Mouse (Mus musculus): ENCODE results near the gene Gm20388.

Gm20388 gene

DNA sequence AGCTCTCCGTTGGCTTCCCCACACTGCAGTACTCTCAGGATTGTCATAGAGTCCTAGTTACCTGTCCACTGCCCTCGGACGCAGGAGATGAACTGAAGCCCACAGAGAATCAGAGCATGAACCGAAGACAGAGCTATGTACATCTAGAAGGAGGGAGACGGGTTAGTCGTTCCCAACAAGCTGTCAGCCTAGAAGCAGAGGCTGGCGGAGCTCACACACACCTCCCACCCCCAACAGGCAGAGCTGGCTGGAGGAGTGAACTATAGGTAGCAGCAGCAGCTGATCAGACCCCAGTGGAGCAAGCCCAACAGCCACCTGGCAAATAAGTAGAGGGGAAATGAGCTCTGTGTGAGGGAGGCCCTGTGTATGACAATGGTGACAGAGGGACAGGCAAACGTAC is 174.1 kb downstream of the Gm20388 start:
- DNase-seq (ENCODE audit: low read depth, low spot score): no peak

DNA sequence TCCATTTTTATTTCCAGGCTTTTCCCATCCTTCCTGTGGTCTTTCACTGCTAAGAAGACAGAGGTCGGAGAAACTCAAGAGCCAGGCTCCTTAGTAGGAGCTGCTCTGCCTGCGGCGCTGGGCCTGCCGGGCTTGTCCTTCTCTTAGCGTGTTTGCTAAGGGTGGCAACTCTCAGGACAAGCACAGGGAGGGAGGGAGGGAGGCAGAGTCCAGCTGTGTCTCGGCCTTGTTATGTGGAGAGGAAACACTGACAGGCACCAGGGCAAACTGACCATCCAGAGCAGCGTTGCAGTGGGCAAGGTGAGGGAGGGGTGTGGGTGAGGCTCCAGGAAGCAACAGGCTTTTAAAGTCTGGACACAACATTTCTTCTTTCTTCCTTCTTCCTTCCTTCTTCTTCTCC is 178.9 kb downstream of the Gm20388 start:
- no peak for DNase-seq (ENCODE audit: low read depth, low spot score)

DNA sequence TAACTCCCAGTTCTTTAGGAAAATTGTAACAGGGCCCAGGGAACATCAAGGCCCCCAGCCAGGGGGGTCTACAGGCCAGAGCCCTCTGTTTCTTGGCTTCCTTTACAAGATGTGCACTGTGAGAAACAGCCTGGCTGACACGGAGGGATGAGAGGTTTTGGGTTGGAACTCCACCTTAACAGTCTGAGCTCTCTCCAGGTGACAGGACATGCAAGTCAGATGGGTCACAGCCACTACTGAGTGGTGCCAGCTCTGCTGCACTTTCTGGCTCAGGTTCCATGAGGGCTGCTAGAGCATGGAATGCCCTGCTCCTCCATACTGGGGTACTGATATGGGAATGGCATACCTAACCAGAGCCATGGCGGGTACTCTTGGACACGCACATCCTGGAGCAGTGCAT is 180.4 kb downstream of the Gm20388 start:
- no peak for DNase-seq (ENCODE audit: low read depth, low spot score)

DNA sequence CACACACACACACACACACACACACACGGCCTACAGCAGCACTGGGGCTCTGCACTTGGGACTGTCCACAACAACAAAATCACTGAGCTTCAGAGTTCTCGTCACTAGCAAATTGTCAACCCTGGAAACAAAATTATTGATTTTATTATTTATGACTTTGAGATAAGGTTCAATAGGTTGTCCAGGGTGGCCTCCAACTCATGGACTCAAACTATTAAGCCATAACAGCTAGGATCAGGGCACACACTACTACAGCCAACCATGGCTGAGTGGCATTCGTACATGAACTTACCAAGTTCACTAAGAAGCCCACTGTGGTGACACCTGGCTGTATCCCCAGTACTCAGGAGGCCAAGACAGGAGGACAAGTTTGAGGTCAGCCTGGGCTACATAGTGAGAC is 182.5 kb downstream of the Gm20388 start:
- DNase-seq (ENCODE audit: low read depth, low spot score): no peak

DNA sequence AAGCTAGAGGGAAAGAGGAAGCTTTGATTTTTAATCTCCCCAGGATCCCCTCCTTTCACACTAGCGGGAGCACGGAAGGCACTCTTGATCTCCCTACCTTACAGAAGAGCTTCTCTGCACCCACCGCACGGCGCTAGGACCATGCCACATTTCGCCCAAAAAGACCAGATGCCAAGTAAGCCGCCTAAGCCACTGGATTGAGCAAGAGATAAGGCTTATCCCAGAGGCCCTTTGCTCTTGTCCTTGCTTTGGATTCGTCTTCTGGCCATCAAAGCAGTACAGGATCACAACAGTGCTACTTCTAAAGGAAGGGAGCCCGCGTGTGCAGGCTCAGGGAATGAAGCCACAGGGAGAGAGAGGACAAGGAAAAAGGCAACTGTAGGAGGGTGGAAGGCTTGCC is 184.2 kb downstream of the Gm20388 start:
- no peak for DNase-seq (ENCODE audit: low read depth, low spot score)

DNA sequence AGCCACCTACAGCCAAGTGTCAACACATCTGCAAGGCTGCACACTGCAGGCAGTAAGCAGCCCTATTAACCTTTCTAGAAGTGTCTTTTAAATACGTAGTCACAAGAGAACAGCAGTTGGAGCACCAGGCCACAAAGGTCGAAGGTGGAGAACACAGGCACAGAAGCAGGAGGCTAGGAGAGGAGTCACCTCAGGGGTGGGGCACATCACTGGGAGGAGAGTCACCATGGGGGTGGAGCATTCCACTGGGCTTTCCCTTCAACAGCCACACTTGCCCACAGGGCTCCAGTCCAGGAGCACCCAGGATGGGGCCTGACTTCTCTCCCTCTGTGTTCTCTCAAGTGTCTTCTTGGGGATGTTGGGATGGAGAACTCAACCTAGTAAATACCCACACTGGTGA is 185.8 kb downstream of the Gm20388 start:
- DNase-seq (ENCODE audit: low read depth, low spot score): no peak

DNA sequence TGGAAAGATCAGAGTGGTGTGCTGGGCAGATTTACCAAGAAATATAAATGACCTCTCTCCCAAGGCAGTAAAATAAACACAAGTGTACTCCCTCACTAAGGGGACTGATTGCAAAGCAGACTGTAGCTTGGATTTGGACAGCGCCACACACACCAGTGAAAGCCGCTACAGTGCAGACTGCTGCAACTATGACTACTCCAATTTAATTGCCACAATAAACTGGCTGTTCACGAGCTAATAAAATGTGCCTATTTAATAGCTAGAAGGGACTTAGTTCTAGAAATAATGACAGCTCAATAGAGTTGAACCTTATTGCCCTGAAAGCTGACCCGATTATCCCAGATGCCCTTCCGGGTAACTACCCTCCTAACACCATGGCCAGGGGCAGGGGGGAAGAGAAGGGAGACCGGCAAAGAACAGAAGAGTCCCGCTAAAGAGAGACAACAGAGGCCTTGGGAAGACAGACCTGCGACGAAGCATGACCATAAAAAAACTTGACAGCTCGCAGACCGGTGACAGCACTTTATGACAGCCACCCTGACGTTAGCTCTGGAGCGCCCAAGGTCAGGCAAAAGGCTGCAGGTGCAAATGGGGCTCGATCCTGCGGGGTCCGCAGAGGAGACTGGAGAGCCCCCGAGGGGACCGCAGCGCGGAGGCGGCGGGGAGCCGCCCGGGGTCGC is 189.9 kb downstream of the Gm20388 start:
- peak; percentile 13 for DNase-seq (ENCODE audit: low read depth, low spot score)

DNA sequence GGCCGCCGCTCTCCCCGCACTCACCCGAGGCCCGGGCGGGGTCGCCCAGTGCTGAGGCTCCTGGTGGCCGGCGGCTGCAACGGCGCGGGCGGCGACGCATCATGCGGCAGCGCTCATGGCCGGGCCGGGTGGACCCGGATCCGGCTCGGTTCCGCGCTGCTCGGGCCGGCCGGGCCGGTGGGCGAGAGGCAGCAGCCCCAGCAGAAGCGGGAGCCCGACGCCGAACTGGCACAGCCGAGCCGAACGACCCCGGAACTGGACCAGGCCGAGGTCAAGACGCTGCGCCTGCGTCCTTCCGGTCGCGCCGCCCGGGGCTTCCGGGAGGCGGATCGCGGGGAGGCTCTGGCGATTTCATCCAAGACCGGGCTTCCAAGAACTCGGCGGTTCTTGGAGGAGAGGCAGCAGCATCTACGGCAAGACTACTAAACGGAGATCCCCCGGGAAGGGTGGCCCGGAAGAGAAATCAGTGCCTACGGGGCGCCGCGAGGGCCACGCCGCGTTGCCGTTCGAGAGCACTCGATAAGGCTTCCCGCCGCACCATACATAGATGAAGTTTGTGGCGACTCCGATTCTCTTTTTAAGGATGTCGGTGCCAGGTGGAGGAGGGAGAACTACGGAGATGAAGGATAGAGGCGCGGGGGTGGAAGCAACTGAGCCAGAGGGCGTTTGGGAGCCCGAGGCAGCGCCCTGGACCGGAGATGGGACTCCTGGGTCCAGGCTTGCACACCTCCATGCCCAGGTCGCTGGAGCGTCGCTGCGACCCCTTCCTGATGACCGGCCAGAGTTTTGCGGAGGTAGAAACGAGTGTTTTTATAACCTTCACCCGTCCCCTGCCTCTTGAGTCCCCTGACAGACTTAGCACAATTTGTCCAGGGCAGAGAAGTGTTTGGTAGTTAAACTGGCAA is 190.7 kb downstream of the Gm20388 start, which contains the start of gene Zdhhc7:
TSS of gene Zdhhc7 (minus strand) at position 415 of the 905 bp plus-strand sequence.
- peak; percentile 50 for DNase-seq (ENCODE audit: low read depth, low spot score)

DNA sequence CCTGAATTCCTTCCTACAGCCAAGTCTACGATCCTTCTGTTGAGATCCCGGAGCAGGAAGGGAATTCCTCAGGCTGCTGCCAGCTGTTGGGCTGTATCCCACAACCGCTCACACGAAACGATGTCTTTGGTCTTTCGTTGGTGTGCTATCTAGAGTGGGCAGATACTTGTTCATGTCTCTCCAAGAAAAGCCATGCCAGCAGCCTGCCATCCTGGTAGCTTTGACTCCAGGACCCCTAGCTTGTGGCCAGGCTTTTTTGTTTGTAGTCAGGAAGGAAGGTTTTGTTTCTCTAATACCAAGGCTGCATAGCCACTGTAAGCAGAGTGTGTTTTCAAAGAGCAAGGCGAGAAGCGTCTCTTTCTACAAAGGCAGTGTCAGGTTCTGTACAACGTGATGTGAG is 193.3 kb downstream of the Gm20388 start:
- DNase-seq (ENCODE audit: low read depth, low spot score): no peak

DNA sequence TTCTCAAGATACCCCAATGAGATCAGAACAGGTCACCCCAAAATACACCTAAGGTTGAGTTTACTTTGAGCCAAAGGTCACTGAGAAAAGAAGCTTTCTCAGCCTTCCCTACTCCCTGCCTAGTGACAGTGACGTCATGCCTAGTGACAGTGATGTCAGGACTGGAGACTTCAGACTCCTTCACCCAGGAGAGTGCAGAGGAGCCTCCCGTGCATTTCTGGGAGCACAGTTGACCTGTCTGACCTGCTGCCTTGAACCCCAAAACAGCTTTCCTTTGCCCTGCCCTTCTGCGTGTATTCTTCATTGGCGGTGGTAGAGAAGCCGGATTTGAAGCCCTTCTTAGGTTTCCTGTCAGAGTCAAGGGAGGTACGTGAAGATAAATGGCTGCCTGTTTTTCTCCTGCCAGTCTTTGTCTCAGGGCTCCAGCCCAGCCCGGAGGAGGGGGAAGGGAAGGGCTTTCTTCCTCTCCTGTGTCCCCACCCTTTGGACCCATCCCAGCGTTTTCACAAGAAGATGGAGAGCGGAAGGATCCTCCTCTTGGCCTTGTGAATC is 194.2 kb downstream of the Gm20388 start:
- no peak for DNase-seq (ENCODE audit: low read depth, low spot score)

DNA sequence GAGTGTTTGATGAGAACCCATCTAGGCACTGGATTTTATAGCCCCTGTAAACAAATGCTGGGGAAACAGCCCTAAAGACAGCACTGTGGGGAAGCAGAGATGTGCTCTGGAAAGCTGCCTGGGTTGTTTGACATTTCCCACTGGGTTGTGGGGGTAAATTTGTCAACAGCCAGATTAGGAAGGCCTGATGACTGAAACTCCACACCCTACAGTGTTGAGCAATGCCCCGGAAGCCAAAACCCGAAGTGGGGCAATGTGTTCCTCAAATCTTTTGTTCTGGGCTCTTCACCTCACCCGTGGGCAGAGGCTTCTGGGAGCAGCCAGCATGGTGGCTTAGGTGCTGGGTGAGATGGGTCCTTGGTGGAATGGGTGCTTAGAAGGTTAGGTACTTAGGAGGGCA is 198.5 kb downstream of the Gm20388 start:
- no peak for DNase-seq (ENCODE audit: low read depth, low spot score)

DNA sequence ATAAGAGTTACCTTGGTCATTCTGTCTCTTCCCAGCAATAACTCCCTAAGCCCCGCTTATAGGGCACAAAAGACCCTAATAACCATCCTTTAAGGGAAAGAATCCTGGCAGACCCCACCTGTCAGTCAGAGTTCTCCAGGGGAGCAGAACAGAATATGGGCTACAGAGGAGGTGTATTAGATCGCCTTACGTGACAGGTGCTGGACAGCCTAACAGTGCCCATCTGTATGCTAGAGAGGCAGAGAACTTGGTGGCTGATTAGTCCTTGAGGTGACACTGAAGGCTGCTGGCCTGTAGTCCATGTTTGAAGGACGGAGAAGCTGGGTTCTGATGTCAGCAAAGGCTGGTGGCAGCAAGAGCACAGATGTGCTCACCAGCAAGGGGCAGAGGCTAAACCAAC is 200.3 kb downstream of the Gm20388 start:
- no peak for DNase-seq (ENCODE audit: low read depth, low spot score)

DNA sequence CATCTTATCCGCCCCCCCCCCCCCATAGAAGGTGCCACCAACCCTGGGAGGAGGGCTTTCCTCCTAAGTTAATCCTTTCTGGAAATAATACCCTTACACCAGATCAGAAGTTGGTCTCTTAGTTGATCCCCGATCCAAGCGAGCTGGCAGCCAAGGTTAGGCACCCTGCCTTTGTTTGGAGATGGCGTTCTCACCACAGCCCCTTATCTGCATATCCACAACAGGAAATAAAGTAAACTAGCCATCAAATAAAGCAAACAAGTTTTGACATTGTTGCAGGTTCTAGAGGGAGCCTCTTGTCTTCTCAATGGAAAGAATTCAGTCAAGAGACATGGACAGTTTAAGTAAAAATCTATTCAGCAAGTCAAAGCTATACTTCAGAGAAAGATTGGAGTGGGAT is 200.7 kb downstream of the Gm20388 start:
- DNase-seq (ENCODE audit: low read depth, low spot score): no peak

DNA sequence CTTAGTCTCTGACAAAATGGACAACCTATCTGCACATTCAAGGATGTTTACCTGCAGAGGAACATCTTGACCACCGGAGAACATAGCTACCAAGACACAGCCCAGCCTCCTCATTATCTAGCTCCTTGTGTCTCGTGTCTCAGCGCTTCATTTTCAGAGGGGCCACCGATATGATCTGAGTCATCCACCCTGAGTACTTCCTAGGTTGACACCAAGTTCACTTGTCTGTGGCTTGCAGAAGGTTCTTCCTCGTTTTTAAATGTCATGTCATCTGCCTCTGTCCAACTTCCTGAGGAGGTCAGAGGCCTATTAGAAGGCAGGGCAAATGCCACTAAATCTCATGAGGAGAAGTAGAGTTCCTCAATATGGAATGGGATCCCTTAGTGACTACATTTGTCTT is 201.9 kb downstream of the Gm20388 start:
- no peak for DNase-seq (ENCODE audit: low read depth, low spot score)

DNA sequence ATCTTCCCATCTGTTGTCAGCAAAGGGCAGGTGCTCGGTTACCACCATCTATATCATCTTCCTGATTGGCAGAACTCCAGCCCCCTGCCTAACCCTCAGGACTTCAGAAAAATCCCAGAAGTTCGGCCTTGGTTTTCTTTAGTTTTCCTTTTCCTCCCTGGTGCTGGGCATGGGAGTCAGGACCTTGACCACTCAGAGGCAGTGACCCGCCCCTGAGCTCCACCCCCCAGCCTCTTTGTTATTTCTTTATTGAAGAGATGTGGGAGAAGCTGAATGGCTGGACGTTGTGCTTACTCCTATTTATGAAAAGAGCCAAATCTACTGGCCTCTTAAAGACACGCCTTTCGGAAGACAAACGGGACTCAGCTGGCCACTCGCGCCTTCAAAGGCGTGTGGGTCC is 202.7 kb downstream of the Gm20388 start:
- no peak for DNase-seq (ENCODE audit: low read depth, low spot score)

DNA sequence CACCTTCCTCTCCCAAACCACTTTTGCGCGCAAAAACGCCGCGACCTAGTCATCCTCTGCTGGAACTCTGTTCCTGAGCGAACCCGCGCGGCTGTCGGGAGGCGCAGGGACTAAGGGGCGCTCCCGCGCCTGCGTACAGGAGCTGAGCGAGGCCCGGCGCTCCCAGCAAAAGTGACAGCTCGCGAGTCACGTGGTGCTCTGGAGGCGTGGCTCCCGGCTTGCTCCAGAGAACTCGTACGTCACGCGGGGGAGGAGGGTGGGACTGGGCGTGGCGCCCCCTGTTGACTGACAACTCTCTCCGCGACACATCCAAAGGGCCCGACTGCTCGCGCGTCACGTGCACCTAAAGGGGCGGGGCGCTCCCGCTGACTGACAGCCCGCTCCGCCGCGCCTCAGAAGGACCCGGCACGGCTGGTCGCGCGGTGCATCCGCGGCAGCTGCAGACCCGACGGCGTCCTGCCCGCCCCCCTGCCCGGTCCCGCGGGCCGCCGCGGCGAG is 203.2 kb downstream of the Gm20388 start, which contains the start of gene 6430548M08Rik:
TSS of gene 6430548M08Rik (plus strand) at position 395 of the 498 bp plus-strand sequence.
- DNase-seq (ENCODE audit: low read depth, low spot score): peak; percentile 98

DNA sequence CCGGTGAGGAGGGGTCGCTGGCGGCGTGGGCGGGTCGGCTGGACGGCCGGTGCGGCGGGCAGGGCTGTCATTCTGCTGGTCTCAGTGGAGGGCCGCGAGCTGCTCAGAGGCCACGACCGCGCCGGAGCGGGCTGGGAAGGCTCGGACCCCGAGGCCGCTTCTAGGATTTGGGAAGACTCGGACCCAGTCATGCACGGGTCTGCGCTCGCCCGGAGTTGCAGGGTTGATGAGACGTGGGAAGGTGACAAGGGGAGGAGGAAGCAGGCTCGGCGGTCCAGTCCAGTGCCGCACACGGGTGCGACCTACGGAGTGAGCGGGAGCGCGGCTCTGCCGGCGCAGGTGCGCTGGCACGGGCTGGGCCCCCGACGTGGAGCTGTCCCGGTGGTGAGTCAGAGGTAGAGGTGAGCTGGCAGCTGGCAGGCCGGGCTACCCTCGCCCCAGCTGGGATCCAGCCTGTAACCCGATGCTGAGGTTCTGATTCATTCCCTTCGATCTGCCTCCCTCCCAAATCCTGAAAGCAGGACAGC is 203.7 kb downstream of the Gm20388 start:
- no peak for DNase-seq (ENCODE audit: low read depth, low spot score)

DNA sequence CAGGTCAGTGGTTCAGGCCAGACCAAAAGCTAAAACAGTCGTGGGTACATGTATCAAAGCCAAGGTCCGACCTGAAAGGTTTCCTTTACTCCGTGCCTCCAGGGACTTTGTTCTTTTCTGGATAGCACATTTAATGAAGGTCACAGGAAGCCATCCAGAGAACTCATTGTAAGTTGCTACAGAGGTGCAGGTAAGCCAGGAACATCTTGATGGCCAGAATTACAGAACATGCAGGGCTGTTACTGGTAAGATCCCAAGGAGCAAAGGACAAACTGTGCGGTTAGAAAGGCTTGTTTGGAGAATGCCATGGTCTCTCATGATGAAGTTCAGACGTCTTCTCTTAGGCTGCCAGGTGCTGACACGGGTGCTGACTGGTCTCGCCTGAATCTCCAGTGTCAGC is 206.0 kb downstream of the Gm20388 start:
- DNase-seq (ENCODE audit: low read depth, low spot score): no peak

DNA sequence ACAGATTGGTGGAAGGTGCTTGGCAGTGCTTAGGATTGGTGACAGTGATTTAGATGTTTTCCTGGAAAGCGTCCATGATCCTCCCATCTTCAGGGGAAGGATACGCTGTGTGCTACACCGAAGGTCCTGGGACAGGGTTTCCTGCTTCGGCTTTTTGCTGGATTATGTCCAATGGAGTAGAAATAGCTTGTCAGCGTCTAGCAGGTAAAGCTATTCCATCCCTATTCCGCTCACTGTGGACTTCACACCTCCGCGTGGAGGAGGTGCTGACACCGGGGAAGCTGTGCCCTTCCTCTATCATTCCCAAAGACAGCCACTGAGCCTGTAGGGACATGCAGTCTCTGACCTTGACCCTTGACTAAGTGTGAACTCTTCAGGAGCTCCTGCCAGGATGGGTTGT is 207.5 kb downstream of the Gm20388 start:
- DNase-seq (ENCODE audit: low read depth, low spot score): no peak

DNA sequence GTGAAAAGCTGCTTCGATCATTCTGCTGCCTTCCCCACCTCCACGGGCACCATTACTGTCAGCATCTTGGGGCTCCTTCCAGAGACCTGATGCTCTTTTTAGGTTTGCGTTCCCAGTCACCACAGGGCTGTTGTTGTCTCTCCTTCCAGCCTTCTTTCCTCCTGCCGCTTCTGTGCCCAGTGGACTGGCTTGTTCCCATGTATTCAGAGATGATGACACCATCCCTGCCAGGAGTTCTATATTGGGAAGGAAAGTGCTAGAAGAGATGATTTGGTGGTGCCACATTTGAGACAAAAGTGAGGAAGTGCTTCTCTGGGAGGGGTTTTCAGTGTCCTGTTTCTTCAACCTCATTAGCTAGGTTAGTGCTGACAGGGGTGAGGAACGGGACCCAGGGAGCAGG is 208.2 kb downstream of the Gm20388 start:
- no peak for DNase-seq (ENCODE audit: low read depth, low spot score)

DNA sequence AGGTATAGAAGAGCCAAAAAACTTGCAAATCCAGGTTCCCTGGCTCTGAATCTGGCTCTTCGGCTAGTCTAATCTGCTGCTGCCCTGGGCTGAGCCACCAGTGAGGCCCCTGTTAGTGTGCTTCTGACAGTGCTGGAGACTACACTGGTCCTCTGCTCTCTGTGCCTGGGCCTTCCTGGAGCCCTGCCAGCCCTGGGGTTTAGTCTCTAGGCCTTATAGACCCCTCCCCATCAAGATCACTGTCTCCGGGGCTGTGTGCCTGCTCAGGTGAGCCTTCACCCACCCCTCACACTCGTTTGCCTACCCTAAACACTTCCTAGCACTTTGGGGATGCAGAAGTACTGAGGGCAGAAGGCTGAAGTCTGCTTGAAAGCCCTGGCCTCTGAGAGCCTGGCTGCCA is 208.8 kb downstream of the Gm20388 start:
- no peak for DNase-seq (ENCODE audit: low read depth, low spot score)

DNA sequence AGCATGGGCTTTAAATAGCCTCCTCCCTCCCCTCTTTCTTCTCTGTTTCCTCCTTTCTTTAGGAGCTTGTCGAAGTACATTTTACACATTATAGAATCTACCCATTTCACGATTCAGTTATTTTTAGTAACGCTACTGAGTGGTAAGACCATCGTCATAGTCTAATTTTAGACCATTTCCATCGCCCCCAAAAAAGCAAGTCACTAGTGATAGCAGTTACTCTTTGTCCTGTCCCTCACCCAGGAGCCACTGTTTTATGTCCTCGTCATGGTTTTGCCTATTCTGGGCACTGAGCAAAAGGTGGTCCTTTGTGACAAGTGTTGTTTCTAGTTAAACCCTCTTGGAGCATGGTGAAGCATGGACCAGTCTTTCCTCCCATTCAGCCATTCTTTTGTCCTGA is 209.3 kb downstream of the Gm20388 start:
- DNase-seq (ENCODE audit: low read depth, low spot score): no peak

Data from c-Kit-negative CD71-positive TER-119-positive erythroid progenitor cells, embryonic 14.5 days (primary cell).